Mouse (Mus musculus): ENCODE measurements at regions not wholly inside any gene's neighbourhood (a gene's known extent, or its start where the extent isn't known, plus 50 kb on each side); places are given as distances from the start of the nearest gene placed in this dataset.

DNA sequence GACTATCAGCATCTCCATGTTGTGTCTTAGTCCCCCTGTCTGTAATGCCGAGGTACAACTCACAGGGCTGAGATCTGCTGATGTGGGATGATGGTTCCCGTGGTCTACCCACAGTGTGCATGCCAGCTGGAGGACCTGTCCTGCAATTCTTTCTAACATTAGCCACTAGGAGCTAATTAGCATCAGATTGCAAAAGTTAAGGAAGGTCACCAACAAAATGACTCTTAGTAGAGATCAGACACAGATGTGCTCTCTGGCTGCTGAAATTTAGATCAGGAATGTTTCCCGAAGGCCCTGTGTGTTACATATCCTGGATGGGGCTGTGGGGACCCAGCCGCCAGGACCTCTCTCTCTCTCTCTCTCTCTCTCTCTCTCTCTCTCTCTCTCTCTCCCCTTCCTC is 218.8 kb upstream of the 4931429L15Rik start:
- no peak for TF ChIP-seq POLR2A (IDR thresholded peaks at IDR 0.05; ENCODE audit: control insufficient read depth, extremely low read depth, insufficient read depth, low read length, poor library complexity)
- TF ChIP-seq CTCF (IDR thresholded peaks at IDR 0.05; ENCODE audit: borderline replicate concordance, control insufficient read depth, extremely low read depth, insufficient read depth, low read length, poor library complexity), result no peak

All from thymus, adult 2 months (tissue).